Mouse (Mus musculus) neural tube, embryonic 15.5 days (tissue): ENCODE results near the gene Mblac2. TPM values are rescaled to one million over a fixed set of nuclear protein-coding genes. Genes with fewer than 3 reads are reported as not detected.
"Not testable (repeated sequence)": the region's sequence is repeated elsewhere in the genome, so short reads cannot be mapped to it uniquely, and the experiment has no call there.

Source experiments
- ATAC-seq: fragments of 200-750 bp; cut with Nextera tagmentation; 2 replicates; pipeline ENCODE4 v1.8.0; 2017; ENCODE audit warnings: mild to moderate bottlenecking, moderate TSS enrichment, moderate library complexity; ENCODE audit not compliant: low FRiP score
- H3K27ac ChIP-seq: fragments of 300-500 bp; sonication (generic); replicated peaks from 2 replicates; pipeline ENCODE4 v1.5.1; 2015; ENCODE audit warnings: mild to moderate bottlenecking, inconsistent platforms
- H3K27me3 ChIP-seq: fragments of 300-500 bp; sonication (generic); replicated peaks from 2 replicates; pipeline ENCODE4 v1.6.1; 2015; ENCODE audit warnings: inconsistent platforms
- H3K36me3 ChIP-seq: fragments of 300-500 bp; sonication (generic); 2 replicates; pipeline ENCODE4 v1.6.1; 2015; ENCODE audit warnings: inconsistent platforms
- H3K4me1 ChIP-seq: fragments of 300-500 bp; sonication (generic); 2 replicates; pipeline ENCODE4 v1.6.1; 2015; ENCODE audit warnings: inconsistent platforms
- H3K4me2 ChIP-seq: fragments of 300-500 bp; sonication (generic); 2 replicates; pipeline ENCODE4 v1.6.1; 2015; ENCODE audit warnings: inconsistent platforms, mild to moderate bottlenecking, moderate library complexity
- H3K4me3 ChIP-seq: fragments of 300-500 bp; sonication (generic); replicated peaks from 2 replicates; pipeline ENCODE4 v1.5.1; 2015; ENCODE audit warnings: mild to moderate bottlenecking, inconsistent platforms
- H3K9ac ChIP-seq: fragments of 300-500 bp; sonication (generic); replicated peaks from 2 replicates; pipeline ENCODE4 v1.6.1; 2015; ENCODE audit warnings: mild to moderate bottlenecking, inconsistent platforms
- H3K9me3 ChIP-seq: fragments of 300-500 bp; sonication (generic); replicated peaks from 2 replicates; pipeline ENCODE4 v1.6.1; 2016; ENCODE audit warnings: inconsistent platforms
- WGBS: fragments of 180-500 bp; shearing (Covaris S2); methylation state at CpG from one replicate; pipeline ENCODE4 v1.1.7; 2015; ENCODE audit warnings: mixed read lengths; 5-methylcytosine and 5-hydroxymethylcytosine counted together
- polyA plus RNA-seq: library from polyadenylated mRNA; unstranded; fragments of >200 nt; fragmentation: Nextera tagmentation; extraction: Ambion mirVana; gene quantifications from 2 replicates; pipeline ENCODE4 v1.2.1, GENCODE M21; 2015

The Mblac2 gene
- polyA plus RNA-seq, 1 experiment from 2014 or later, result 65.6 TPM

GRCm38 (mm10) chr13:81694446-81694845 lies 16.7 kb upstream of the Mblac2 start:
- H3K4me2 ChIP-seq, result no peak overlapping the region

GRCm38 (mm10) chr13:81703148-81703547 lies 8.0 kb upstream of the Mblac2 start:
- no peak overlapping the region for H3K27ac ChIP-seq
- no peak overlapping the region for H3K4me2 ChIP-seq
- no peak for ATAC-seq
- no peak overlapping the region for H3K9ac ChIP-seq
- H3K36me3 ChIP-seq, result no peaks in the 10 kb centered on the region
- H3K4me3 ChIP-seq, result no peak overlapping the region
- no peaks in the 10 kb centered on the region for H3K9me3 ChIP-seq
- 60% methylated on average over 7 of the region's 7 CpGs for WGBS
- H3K4me1 ChIP-seq, result no peaks in the 10 kb centered on the region
- no peaks in the 10 kb centered on the region for H3K27me3 ChIP-seq

More at GRCm38 (mm10) chr13:81694446-81694845, 16.7 kb upstream of the Mblac2 start:
- no peak overlapping the region for H3K4me3 ChIP-seq
- peaks cover 4% of the 10 kb centered on the region; the same call in 1 of the 2 replicates for H3K36me3 ChIP-seq
- no peaks in the 10 kb centered on the region for H3K27me3 ChIP-seq
- 0 out of 2 replicates have a peak, but pooled peaks cover 2% of the 10 kb centered on the region for H3K4me1 ChIP-seq
- WGBS, result 92% methylated on average over 12 of the region's 12 CpGs
- H3K27ac ChIP-seq, result no peak overlapping the region
- H3K9me3 ChIP-seq, result no peaks in the 10 kb centered on the region
- no peak for ATAC-seq
- H3K9ac ChIP-seq, result no peak overlapping the region

GRCm38 (mm10) chr13:81703621-81704020 lies 7.5 kb upstream of the Mblac2 start:
- H3K4me3 ChIP-seq, result no peak overlapping the region
- H3K27me3 ChIP-seq, result no peaks in the 10 kb centered on the region
- no peak overlapping the region for H3K9ac ChIP-seq
- H3K4me2 ChIP-seq, result no peak overlapping the region
- no peaks in the 10 kb centered on the region for H3K4me1 ChIP-seq
- WGBS, result 82% methylated on average over 9 of the region's 9 CpGs
- no peaks in the 10 kb centered on the region for H3K9me3 ChIP-seq
- no peak overlapping the region for H3K27ac ChIP-seq
- no peak for ATAC-seq
- no peaks in the 10 kb centered on the region for H3K36me3 ChIP-seq

- no peak overlapping the region for H3K27ac ChIP-seq
- ATAC-seq, result no peak
- no peaks in the 10 kb centered on the region for H3K9me3 ChIP-seq
- peaks cover 9% of the 10 kb centered on the region for H3K4me1 ChIP-seq
- WGBS, result 96% methylated on average over 5 of the region's 5 CpGs
- H3K36me3 ChIP-seq, result no peaks in the 10 kb centered on the region
- no peak overlapping the region for H3K4me2 ChIP-seq
- H3K27me3 ChIP-seq, result no peaks in the 10 kb centered on the region
- H3K9ac ChIP-seq, result no peak overlapping the region
- no peak overlapping the region for H3K4me3 ChIP-seq
Measured at GRCm38 (mm10) chr13:81706311-81706710, 4.8 kb upstream of the Mblac2 start.

GRCm38 (mm10) chr13:81709805-81710204 lies 1.3 kb upstream of the Mblac2 start:
- Histone ChIP-seq H3K4me2 (peak overlapping the region; percentile 89), H3K4me3 (peak overlapping the region; percentile 96), H3K9me3 (no peaks in the 10 kb centered on the region), H3K4me1 (peaks cover 25% of the 10 kb centered on the region), H3K36me3 (no peaks in the 10 kb centered on the region), H3K9ac (no peak overlapping the region), H3K27ac (no peak overlapping the region), H3K27me3 (no peaks in the 10 kb centered on the region)
- ATAC-seq, result no peak
- 36% methylated on average over 4 of the region's 4 CpGs for WGBS

GRCm38 (mm10) chr13:81710266-81710665 lies 875 bp upstream of the Mblac2 start:
- 0% methylated on average over 7 of the region's 7 CpGs for WGBS
- peak overlapping the region; percentile 96 for H3K4me3 ChIP-seq
- H3K27ac ChIP-seq, result no peak overlapping the region
- no peak for ATAC-seq
- no peaks in the 10 kb centered on the region for H3K27me3 ChIP-seq
- H3K36me3 ChIP-seq, result no peaks in the 10 kb centered on the region
- peak overlapping the region; percentile 89 for H3K4me2 ChIP-seq
- no peaks in the 10 kb centered on the region for H3K9me3 ChIP-seq
- H3K4me1 ChIP-seq, result peaks cover 25% of the 10 kb centered on the region
- H3K9ac ChIP-seq, result peak overlapping the region; percentile 85

GRCm38 (mm10) chr13:81711546-81712371 lies 618 bp downstream of the Mblac2 start:
- Histone ChIP-seq H3K9ac (peak overlapping the region; percentile 85), H3K27me3 (no peaks in the 10 kb centered on the region), H3K4me3 (peak overlapping the region; percentile 96), H3K4me2 (peak overlapping the region; percentile 89), H3K4me1 (peaks cover 25% of the 10 kb centered on the region), H3K27ac (peak overlapping the region; percentile 95), H3K9me3 (no peaks in the 10 kb centered on the region), H3K36me3 (no peaks in the 10 kb centered on the region)
- ATAC-seq, result peak; percentile 54
- under 1% methylated on average over 42 of the region's 42 CpGs for WGBS

- Histone ChIP-seq H3K27ac (no peak overlapping the region), H3K4me2 (no peak overlapping the region), H3K27me3 (no peaks in the 10 kb centered on the region), H3K9me3 (no peaks in the 10 kb centered on the region), H3K4me3 (no peak overlapping the region), H3K9ac (no peak overlapping the region), H3K4me1 (peaks cover 25% of the 10 kb centered on the region), H3K36me3 (no peaks in the 10 kb centered on the region)
- 93% methylated on average over 1 of the region's 1 CpGs for WGBS
- no peak for ATAC-seq
Measured at GRCm38 (mm10) chr13:81713896-81714295, 2.8 kb downstream of the Mblac2 start.

GRCm38 (mm10) chr13:81728141-81728540 lies 17.0 kb downstream of the Mblac2 start:
- not testable (repeated sequence) for H3K9me3 ChIP-seq, H3K9ac ChIP-seq, H3K27ac ChIP-seq, H3K4me3 ChIP-seq, ATAC-seq, H3K27me3 ChIP-seq, H3K36me3 ChIP-seq, H3K4me2 ChIP-seq, H3K4me1 ChIP-seq
- 62% methylated on average over 12 of the region's 12 CpGs for WGBS

GRCm38 (mm10) chr13:81729102-81729501 lies 18.0 kb downstream of the Mblac2 start:
- ATAC-seq, result no peak
- 70% methylated on average over 4 of the region's 4 CpGs for WGBS
- no peaks in the 10 kb centered on the region for H3K9me3 ChIP-seq
- H3K4me2 ChIP-seq, result no peak overlapping the region
- H3K36me3 ChIP-seq, result no peaks in the 10 kb centered on the region
- H3K27me3 ChIP-seq, result no peaks in the 10 kb centered on the region
- no peaks in the 10 kb centered on the region for H3K4me1 ChIP-seq
- no peak overlapping the region for H3K9ac ChIP-seq
- no peak overlapping the region for H3K4me3 ChIP-seq
- H3K27ac ChIP-seq, result no peak overlapping the region

- no peaks in the 10 kb centered on the region for H3K4me1 ChIP-seq
- WGBS, result 98% methylated on average over 1 of the region's 1 CpGs
Measured at GRCm38 (mm10) chr13:81730362-81730761, 19.2 kb downstream of the Mblac2 start.

GRCm38 (mm10) chr13:81736606-81737005 lies 25.5 kb downstream of the Mblac2 start:
- H3K36me3 ChIP-seq, result no peaks in the 10 kb centered on the region
- H3K9ac ChIP-seq, result no peak overlapping the region
- H3K4me2 ChIP-seq, result no peak overlapping the region
- H3K4me3 ChIP-seq, result no peak overlapping the region
- H3K4me1 ChIP-seq, result no peaks in the 10 kb centered on the region
- no peak overlapping the region for H3K27ac ChIP-seq
- no peaks in the 10 kb centered on the region for H3K9me3 ChIP-seq
- no peak for ATAC-seq
- H3K27me3 ChIP-seq, result no peaks in the 10 kb centered on the region
- 95% methylated on average over 5 of the region's 5 CpGs for WGBS

More at GRCm38 (mm10) chr13:81730362-81730761, 19.2 kb downstream of the Mblac2 start:
- no peak for ATAC-seq
- H3K27ac ChIP-seq, result no peak overlapping the region
- H3K9me3 ChIP-seq, result no peaks in the 10 kb centered on the region
- no peak overlapping the region for H3K4me3 ChIP-seq
- H3K27me3 ChIP-seq, result no peaks in the 10 kb centered on the region
- H3K9ac ChIP-seq, result no peak overlapping the region
- H3K36me3 ChIP-seq, result no peaks in the 10 kb centered on the region
- no peak overlapping the region for H3K4me2 ChIP-seq
